Mouse (Mus musculus): ENCODE measurements around the gene Vmn2r118.

DNA sequence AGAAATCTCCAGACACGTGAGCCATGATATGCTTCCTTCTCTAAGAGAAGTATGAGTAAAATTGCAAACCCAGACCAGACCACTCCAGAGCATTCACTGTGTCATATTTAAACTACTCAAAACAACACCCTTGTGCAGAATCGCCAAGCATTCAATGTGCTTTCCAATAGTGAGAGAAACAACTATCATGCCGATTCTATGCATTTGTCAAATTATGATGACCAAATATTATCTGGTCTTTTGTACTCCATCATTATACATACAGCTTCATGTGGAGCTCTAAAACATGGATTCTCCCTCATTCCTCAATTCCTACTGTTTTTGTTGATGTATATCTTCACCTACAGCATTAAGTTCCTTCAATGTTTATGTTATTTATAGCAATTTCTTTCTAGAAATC lies at the start of gene Vmn2r118:
- TF ChIP-seq E2F4 (IDR thresholded peaks at IDR 0.05; ENCODE audit: insufficient read depth) (no peak), TCF12 (IDR thresholded peaks at IDR 0.05; ENCODE audit: insufficient read depth, poor library complexity, severe bottlenecking) (no peak)
